Mouse (Mus musculus): ENCODE data around the gene Gbp5.

Gbp5 gene

DNA sequence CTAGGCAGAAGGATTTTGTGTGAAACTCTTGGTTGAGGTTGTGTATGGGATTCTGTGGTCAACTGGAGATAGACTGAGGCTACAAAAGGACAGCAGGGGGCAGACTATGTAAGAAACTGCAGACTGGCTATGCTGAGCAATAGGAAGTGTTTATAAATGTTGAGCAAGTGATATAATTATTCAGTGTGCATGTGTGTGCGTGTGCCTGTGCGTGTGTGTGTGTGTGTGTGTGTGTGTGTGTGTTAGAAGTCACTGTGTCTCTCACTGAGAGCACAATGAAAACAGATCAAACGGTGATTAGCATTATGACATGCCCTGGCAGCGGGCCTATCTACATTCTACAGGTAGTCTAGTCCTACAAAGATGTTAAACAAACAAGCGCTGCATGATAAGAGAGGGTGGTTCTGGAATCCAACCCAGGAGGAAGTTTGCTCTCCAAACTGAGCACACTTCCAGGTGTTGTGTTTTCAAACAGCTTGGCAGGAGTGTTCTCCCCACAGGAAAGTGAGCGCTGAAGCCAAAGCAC, at the start of gene Gbp5:
Gene Gbp5 (plus strand): TSS at position 443 of the 526 bp plus-strand sequence.
- peak; percentile 78 for DNase-seq (ENCODE audit: low spot score)

DNA sequence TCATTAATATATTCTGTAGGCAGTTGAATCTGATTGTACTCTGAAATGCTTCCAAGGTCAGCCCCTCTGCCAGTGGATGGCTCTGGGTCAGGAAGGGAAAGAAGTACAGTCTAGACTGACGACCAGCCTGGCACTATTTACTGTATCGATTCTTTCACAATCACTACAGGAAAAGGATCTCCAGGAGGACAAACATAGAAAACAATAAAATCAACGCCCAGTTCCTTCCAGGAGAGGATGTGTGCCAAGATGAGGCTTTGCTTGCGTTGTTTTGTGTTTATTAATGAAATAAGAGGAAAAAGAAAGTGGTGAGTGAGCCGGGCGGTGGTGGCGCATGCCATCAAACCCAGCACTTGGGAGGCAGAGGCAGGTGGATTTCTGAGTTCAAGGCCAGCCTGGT, 39.6 kb upstream of the Gbp5 start:
- DNase-seq (ENCODE audit: low spot score) = no peak

DNA sequence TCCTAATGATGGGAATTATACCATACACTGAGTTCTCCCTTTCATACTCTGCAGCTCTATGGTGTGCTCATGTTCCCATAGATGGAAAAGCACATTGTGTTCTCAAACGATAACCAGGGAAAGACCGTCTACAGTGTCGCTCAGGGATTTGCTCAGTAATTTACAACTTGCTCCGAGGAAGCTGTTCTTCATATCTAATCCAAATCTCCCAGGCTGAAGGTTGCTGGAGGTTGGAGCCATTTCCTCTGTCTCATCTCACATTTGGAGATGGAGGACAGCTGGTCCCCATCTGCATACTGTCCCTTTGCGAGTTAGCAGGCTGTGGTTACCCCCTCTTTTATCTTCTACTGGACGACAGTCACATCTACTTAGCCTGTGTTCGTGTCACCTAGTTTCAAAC, 34.5 kb upstream of the Gbp5 start:
- no peak for DNase-seq (ENCODE audit: low spot score)

DNA sequence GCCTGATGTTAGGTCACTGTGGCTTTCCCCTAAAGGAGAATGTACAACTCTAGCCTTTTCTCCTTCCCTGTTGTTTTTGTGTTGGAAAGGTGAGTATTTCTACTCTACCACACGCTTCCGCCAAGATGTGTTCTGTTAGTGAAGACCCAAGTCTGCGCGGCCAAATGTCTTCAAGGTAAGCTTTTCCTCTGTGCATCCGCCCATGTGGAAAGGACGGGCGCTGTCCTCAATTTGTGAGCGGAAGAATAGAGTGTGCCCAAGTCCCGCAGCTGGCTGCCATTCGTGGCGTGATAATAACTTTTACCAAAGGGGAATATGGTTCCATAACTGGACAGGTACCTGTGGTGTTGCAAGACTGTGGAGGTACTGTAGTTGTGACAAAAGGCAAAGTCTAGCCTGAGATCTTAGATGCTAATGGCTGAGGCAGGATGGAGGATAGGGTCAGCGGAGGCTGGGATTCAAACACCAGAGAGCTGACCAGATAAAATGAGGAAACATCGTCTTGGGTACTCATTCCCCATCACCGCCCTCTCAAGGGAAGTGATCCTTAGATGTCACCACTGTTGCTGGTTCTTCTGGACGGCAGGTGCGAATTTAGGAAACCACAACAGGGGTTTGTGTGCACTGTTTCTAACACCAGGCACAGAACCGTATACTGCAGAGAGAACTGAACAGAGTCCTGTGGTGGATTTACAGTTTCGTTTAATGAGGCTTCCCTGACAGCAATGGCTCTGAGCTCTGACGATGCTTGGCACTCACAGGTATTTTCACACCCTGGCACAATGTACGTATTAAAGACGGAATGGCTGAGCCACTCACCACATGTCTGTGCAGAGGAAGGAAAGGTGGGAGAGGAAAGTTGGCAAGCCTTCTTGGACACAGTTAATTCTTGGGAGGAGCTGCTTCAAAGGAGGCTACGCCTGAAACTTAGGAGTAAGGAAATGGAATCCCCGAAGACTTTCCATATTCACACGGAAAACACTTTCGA, 30.7 kb upstream of the Gbp5 start:
- no peak for DNase-seq (ENCODE audit: low spot score)

DNA sequence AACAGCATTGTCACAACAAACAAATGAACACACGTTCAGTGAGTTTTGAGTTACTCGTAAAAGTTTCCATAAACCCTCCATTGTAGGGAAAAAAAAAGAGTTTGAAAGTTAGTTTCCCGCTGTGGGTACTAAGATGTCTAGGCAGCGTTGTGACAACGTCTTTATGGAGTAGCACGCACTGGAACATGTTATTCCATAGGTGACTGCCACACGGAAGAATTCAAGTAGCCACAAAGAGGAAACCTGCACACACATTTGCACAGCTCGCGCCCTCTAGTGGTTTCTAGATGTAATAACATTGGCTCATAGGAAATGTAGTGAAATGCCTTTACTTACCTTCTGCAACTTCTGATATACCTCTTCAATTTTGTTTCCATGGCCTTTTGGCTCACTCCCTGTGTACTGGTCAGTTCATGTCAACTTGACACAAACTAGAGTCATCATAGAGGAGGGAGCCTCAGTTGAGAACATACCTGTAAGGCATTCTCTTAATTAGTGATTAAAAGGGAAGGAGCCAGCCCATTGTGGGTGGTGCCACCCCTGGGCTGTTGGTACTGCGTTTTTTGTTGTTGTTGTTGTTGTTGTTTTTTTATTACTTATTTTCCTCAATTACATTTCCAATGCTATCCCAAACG, 19.3 kb upstream of the Gbp5 start:
- no peak for DNase-seq (ENCODE audit: low spot score)

DNA sequence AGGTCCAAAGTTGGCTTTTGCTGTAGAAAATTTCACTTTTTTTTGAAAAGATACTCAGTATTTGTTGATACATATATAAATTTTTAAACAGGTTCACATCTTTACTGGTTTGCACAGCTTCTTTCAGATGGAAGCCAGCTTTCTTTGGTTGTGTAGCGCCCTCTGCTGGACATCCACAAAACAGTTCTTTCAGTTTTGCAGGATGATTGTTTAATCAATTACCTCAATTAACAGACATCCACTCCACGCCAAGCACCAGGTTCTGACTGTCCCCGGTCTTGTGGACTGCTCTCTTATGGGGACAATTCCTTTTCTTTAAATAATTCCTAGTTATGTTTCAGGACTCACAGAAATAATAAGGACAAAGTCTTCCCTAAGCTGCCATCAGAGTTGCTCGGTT, 17.9 kb upstream of the Gbp5 start:
- DNase-seq (ENCODE audit: low spot score) = peak; percentile 73

DNA sequence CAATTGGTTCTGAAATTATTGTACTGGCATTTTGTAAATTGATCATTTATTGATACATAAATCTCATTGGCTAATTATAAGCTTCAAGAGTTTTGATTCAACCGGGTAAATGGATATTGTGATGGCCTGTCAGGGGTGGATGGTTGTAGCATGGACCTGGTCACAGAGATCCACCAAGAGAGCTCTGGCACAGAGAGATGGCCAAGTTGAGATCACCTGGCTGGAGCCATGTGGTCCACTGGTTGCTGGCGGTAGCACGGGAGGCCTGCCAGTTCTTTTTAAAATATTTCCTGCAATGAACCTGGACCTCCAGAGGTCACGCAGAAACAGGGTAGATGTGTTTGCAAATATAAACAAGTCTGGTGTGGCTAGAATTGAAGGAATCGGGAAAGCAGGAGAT, 15.9 kb upstream of the Gbp5 start:
- no peak for DNase-seq (ENCODE audit: low spot score)

DNA sequence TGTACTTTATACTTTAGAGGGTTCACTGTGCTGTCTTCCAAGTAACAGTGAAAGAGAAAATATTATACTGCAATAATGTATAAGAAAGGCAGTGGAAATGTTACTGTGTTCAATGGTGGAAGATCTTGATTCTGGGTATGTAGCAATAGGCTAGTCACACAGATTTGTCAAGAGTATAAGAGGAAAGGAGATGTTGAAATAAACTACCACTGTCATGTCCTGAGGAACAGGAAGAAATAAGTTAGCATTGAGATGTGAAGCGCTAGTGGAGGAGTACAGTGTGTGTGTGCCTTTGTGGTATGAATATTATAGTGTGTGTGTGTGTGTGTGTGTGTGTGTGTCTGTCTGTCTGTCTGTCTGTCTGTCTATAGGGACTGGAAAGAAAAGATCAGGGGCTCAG, 15.4 kb upstream of the Gbp5 start:
- DNase-seq (ENCODE audit: low spot score) = no peak

DNA sequence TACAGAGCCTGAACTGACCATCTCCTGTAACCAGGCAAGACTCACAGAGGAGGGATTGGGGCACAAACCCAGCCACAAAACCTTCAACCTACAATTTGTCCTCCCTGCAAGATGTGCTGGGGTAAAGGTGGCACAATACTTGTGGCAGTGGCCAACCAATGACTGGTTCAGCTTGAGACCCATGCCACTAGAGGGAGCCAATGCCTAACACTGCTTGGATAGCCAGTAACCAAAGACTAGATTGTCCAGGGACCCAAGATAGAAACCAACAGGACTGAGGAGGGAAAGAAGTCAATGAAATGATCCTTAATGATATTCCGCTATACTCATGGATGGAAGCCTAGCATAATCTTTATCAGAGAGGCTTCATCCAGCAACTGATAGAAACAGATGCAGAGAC, 3.3 kb upstream of the Gbp5 start:
- DNase-seq (ENCODE audit: low spot score) = peak; percentile 67

DNA sequence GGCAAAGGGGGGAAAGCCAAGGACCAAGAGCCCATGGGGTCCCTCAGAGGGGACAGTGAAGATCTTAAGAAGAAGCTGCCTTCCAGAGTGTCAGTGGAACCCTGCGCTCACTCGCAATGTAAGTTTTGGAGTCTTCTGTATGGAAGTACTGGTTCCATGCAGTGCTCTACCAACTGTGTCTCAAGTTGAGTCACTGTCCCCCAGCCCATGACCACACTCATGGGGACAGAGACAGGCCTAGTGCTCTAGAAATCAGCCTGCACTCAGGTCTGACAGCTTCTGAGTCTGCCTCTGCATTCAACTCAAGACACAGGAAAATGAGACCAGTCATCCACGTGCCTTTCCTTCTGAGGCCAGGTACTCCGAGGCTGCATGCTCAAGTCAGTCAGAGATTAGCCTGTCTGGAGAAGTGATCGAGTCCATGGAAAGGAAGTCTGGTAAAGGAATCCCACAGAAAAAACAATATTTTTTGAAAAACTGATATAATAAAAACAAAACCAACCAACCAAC, 1.4 kb downstream of the Gbp5 start:
- no peak for DNase-seq (ENCODE audit: low spot score)

DNA sequence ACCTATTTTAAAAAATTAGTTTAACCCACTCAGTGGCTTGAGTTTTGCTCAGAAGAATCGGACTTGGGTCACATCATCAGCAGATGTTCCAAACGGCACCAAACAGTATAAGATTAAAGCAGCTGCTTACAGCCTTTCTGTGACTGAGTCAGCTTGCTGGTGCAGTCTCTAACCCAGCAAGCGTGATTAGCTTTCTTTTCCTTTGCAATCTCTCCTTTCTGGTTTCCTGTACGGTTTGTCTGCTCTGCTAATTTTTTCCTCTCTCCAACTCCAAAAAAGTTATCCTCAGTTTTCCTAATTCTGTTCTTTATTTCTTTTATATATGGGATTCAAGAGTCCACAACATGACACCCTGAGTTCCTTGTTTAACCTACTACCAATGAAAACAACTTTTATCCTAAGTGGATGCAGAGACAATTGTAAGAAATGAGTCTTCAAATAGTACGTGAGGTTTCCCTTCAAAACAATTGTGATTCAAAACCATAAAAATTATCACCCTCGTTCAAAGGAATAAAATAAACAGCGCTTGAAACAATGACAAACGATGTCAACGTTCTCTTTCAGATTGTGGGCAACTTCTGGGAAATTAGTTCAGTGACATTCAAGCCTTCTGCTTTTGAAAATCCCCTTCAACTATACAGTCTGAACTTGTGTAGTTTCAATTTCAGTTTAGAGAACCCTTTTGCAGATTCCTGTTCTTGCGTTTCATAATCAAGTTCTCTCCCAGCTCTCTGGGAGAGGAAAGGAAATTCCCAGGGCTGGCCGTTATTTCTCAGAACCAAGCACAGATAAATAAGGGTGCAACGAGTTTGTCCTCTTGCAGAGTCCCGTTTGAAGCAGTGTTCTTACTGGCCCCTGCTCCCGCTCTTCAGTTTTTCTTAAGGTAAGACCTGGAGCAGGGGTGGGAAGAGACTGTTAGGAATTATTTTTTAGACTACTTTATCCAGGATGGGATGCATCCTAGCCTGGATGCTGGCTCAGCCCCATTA, 2.6 kb downstream of the Gbp5 start:
- DNase-seq (ENCODE audit: low spot score) = no peak

DNA sequence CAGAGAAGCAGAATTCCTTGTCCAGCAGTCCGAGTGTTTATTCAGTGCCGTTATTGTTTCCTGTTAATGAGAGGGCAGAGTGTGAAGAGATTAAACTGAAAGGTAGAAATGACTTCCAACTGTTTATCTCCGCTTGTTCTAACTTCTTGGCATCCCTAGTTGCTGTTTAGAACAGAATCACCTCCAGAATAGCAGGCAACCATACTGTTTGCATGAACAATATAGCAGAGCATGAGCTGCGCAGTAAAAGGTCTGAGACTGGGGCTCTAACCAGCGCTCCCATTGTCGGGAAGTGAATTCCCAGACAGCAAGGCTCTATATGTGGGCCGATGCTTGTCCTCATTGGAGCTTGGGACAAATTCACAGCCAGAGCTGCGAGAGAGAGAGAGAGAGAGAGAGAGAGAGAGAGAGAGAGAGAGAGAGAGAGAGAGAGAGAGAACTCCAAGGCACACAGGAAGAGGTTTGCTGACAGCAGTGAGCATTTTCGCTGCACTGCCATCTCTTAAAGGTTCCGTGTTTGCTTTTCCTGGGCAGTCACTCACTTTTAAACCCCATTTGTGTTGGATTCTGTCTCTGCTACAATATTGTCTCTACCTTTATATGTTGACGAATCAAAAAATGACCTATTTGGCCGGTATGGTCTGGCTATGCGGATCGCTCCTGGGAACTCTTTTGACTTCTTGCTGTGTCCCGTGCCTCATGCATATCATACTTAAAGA, 3.5 kb downstream of the Gbp5 start:
- no peak for DNase-seq (ENCODE audit: low spot score)

DNA sequence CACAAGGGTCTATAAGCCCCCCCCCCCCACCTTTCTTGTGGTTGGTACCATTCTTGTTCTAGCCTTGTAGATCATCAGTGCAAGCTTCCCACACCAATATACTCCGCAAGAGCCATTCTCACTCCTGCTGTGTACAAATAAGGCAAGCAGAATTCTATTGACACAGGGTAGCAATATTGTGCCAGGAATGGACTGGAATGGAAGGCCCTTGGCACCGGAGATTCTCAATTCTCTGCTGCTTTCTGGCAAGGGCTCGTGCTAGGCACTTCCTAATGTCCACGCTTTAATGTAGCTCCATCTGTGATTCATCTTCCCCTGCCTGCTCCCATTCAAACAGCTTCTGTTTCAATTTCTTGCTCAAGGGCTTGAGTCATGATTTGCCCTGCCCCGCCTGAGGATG, 5.2 kb downstream of the Gbp5 start:
- DNase-seq (ENCODE audit: low spot score) = no peak

DNA sequence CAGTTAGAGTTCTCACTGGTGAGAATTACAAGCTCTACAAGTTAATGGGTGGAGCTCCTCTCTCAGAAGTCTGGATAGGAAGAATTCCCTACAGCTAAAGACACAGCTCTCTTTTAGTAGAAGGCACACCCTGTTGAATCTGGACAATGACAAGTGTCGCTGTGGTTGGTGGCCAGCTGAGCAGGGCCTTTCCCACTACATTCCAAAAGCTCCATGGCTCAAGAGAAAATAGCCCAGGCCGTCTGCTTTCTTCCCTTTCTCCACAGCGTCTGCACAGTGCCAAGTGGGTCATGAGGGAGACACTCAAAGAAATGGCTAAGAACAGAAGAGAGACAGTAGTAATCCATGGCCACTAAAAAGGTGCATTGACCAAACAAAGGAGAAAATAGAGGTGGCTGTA, 34.3 kb downstream of the Gbp5 start:
- DNase-seq (ENCODE audit: low spot score) = no peak

DNA sequence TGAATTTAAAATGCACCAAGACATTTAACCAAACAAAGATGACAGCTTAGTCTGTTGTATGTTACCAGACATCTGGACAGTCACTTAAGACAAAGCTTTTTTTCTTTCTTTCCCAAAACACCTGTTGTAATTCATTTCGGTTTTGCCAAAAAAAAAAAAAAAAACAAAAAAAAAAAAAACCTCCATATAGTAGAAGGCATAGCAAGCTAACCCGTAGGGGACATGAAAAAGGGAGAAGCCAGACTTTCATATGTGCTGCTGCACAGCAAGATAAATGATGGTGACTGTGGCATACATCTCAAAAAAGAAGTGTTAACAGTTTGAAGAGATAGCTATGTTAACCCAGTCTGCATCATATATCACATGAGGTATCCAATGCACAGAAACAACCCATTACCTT, 35.8 kb downstream of the Gbp5 start:
- no peak for DNase-seq (ENCODE audit: low spot score)

DNA sequence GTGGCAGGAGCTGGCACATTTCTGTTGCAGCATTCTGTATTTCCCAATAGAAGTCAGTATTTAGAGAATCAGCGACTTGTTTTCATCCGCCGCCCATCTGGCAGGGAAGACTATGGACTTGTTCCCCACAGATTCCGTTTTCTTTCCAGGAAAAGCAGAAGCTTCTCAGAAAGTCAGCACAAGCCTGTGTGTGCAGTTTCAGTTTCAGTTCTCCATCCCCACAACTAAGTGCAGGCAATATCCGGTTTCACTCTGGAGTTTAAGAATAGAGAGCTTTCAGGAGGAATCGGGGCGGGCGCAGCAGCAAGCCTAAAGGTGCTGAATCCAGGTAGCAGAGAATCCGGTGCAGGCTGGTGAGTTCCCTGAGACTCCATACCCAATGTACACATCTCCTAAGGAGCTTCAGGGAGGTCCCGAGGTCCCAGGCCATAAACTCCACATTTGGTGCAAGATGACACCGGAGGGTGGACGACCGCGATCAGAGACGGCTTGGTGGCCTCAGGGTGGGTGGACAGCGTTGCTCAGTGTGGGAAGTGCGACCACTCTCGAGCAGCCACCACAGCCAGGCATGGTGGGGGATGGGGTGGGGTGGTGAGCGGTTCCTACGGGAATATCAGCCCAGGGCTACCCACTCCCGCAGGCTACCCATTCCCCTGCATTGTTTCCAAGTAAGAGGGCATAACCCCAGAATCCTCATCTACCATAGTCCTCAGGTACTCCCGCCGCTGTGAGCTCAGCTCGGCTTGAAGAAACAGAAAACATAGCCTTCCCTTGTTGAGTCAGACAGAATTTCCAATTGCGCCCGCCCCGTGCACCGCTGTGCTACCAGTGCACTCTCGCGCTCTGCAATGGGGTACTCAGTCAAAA, 36.5 kb downstream of the Gbp5 start, which contains the start of gene Gbp7:
Gene Gbp7 (plus strand): TSS at position 256 of the 867 bp plus-strand sequence.
- peak; percentile 23 for DNase-seq (ENCODE audit: low spot score)

DNA sequence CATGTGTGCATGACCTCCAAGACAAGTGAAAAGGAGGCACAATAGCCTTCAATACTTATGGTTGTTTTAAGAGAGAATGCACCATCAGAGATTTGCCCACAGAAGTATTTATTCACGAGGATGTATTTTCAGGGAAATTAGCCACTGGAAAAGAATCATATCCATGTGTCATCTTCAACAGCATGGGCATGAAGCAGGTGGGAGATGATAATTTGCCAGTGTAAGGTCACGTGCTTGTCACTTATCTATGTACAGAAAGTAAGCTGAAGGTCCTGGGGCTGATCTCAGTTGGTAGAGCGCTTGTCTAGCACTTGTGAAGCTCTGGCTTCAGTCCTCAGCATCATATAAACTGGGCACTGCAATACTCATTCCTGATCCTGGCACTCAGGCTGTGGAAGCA, 37.8 kb downstream of the Gbp5 start:
- no peak for DNase-seq (ENCODE audit: low spot score)

DNA sequence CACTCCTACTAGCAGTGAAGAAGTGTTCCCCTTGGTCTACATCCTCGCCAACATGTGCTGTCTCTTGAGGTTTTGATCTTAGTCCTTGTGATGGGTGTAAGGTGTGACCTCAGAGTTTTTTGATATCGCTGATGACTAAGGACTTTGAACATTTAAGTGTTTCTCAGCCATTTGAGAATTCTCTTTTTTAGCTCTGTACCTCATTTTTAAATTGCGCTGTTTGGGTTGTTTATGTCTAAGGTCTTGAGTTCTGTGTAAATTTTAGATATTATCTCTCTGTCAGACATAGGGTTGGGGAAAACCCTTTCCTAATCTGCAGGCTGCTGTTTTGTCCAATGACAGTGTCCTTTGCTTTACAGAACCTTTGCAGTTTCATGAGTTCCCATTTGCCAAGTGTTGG, 39.4 kb downstream of the Gbp5 start:
- no peak for DNase-seq (ENCODE audit: low spot score)

DNA sequence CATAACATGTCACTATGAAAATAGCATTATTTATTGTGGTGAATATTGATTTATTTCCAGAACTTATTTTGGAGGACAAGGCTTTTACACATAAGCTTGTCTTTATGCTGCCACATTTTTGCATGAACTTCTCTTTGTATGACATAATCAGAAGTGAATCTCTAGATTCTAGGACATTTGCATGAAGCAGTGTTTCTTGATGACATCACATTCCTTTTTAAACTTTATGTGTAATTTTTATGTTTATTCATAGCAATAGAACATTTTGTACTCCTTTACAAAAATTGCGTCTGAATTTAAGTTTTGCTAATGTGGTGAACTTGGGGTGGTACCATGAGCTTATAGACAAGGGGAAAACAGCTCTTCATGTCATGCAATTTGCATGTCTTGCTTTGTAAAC, 41.9 kb downstream of the Gbp5 start:
- DNase-seq (ENCODE audit: low spot score) = no peak

DNA sequence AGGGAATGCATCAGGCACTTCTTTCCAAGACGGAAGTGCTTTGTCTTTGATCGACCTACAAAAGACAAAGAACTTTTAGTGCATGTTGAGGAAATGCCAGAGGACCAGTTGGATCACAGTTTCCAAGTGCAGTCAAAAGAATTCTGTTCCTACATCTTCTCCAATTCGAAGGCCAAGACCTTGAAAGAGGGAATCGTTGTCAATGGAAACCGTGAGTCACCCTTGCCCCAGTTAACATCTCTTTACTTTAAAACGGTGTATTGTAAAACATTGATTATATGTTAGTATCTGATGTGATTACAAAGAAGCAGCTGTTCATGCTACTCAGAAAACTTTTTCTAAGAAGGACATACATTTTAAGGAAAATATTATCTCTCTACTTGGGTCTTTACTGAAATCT, 47.6 kb downstream of the Gbp5 start:
- no peak for DNase-seq (ENCODE audit: low spot score)

All from urinary bladder, postnatal 25 days (tissue).